Mouse (Mus musculus): ENCODE results near the gene Fbxl8. TPM values are rescaled to one million over a fixed set of nuclear protein-coding genes. Genes with fewer than 3 reads are reported as not detected.

Gene Fbxl8
- polyA plus RNA-seq, 2 experiments = 0.75 to 1.0 TPM

- DNase-seq (ENCODE audit: low read depth in 3 of 3, low spot score in 3 of 3) = peak in 1 of 3 experiments; percentile 55
- Histone ChIP-seq H3K27ac (peak overlapping the region; percentile 97), H3K9ac (replicated peaks) (peak overlapping the region; percentile 95), H3K4me3 (ENCODE audit: insufficient read depth in 1 of 2, low read depth in 2 of 2, low read length in 2 of 2) (peak overlapping the region; percentile 97 to 98), H3K4me2 (ENCODE audit: low read depth) (peak overlapping the region; percentile 99), H3K27me3 (ENCODE audit: control insufficient read depth, insufficient read depth, low read length) (no peaks in the 10 kb centered on the region), H3K4me1 (replicated peaks; ENCODE audit: control insufficient read depth in 2 of 2, insufficient read depth in 2 of 2, low read length in 1 of 2) (peaks cover 43 to 55% of the 10 kb centered on the region in 2 experiments), H3K36me3 (replicated peaks; ENCODE audit: control insufficient read depth, insufficient read depth, low read depth) (peaks cover 49% of the 10 kb centered on the region), H3K9me3 (ENCODE audit: control insufficient read depth, low read length) (no peaks in the 10 kb centered on the region)
- ATAC-seq (ENCODE audit: insufficient read depth) = peak; percentile 12; the same call in 1 of the 2 replicates
- 16% methylated on average over 18 of the region's 18 CpGs for WGBS (ENCODE audit: insufficient replicate concordance)
- TF ChIP-seq CTCF (IDR thresholded peaks at IDR 0.05; ENCODE audit: low read depth) (no peak), EP300 (IDR thresholded peaks at IDR 0.05; ENCODE audit: low read depth) (no peak)
Observed at GRCm38 (mm10) chr8:105298351-105299252, 34.2 kb downstream of the Fbxl8 start.

GRCm38 (mm10) chr8:105299962-105300361, 35.5 kb downstream of the Fbxl8 start:
- peak; percentile 88 to 90 (median 90) for DNase-seq (ENCODE audit: low read depth in 3 of 3, low spot score in 3 of 3)
- Histone ChIP-seq H3K27me3 (ENCODE audit: control insufficient read depth, insufficient read depth, low read length) (no peaks in the 10 kb centered on the region), H3K9ac (replicated peaks) (peak overlapping the region; percentile 95), H3K4me3 (ENCODE audit: insufficient read depth in 1 of 2, low read depth in 2 of 2, low read length in 2 of 2) (peak overlapping the region; percentile 94 to 97), H3K4me2 (ENCODE audit: low read depth) (peak overlapping the region; percentile 99), H3K27ac (peak overlapping the region; percentile 97), H3K9me3 (ENCODE audit: control insufficient read depth, low read length) (no peaks in the 10 kb centered on the region), H3K36me3 (replicated peaks; ENCODE audit: control insufficient read depth, insufficient read depth, low read depth) (peaks cover 63% of the 10 kb centered on the region), H3K4me1 (replicated peaks; ENCODE audit: control insufficient read depth in 2 of 2, insufficient read depth in 2 of 2, low read length in 1 of 2) (peaks cover 43 to 68% of the 10 kb centered on the region in 2 experiments)
- 18% methylated on average over 8 of the region's 8 CpGs for WGBS (ENCODE audit: insufficient replicate concordance)
- ATAC-seq (ENCODE audit: insufficient read depth) = peak; percentile 89
- TF ChIP-seq EP300 (IDR thresholded peaks at IDR 0.05; ENCODE audit: low read depth) (peak; percentile 91), CTCF (IDR thresholded peaks at IDR 0.05; ENCODE audit: low read depth) (no peak)

- WGBS (ENCODE audit: insufficient replicate concordance) = 60% methylated on average over 8 of the region's 8 CpGs
- ATAC-seq (ENCODE audit: insufficient read depth) = no peak
- no peaks in the 10 kb centered on the region for H3K9me3 ChIP-seq (ENCODE audit: control insufficient read depth, low read length)
- no peak overlapping the region; the same call in none of the 2 replicates for H3K27ac ChIP-seq
- H3K9ac ChIP-seq (replicated peaks) = no peak overlapping the region
- H3K36me3 ChIP-seq (replicated peaks; ENCODE audit: control insufficient read depth, insufficient read depth, low read depth) = peaks cover 82% of the 10 kb centered on the region
- no peak for DNase-seq (ENCODE audit: low read depth in 3 of 3, low spot score in 3 of 3)
- peaks cover 39 to 63% of the 10 kb centered on the region in 2 experiments for H3K4me1 ChIP-seq (replicated peaks; ENCODE audit: control insufficient read depth in 2 of 2, insufficient read depth in 2 of 2, low read length in 1 of 2)
- no peak for TF ChIP-seq CTCF (IDR thresholded peaks at IDR 0.05; ENCODE audit: low read depth)
- TF ChIP-seq EP300 (IDR thresholded peaks at IDR 0.05; ENCODE audit: low read depth) = no peak
- H3K4me3 ChIP-seq (ENCODE audit: insufficient read depth in 1 of 2, low read depth in 2 of 2, low read length in 2 of 2) = no peak overlapping the region
- H3K4me2 ChIP-seq (ENCODE audit: low read depth) = peak overlapping the region; percentile 99; the same call in 1 of the 2 replicates
- no peaks in the 10 kb centered on the region for H3K27me3 ChIP-seq (ENCODE audit: control insufficient read depth, insufficient read depth, low read length)
Observed at GRCm38 (mm10) chr8:105303396-105303795, 38.9 kb downstream of the Fbxl8 start.

GRCm38 (mm10) chr8:105303874-105304273, 39.4 kb downstream of the Fbxl8 start:
- Histone ChIP-seq H3K4me1 (replicated peaks; ENCODE audit: control insufficient read depth in 2 of 2, insufficient read depth in 2 of 2, low read length in 1 of 2) (peaks cover 35 to 61% of the 10 kb centered on the region in 2 experiments), H3K36me3 (replicated peaks; ENCODE audit: control insufficient read depth, insufficient read depth, low read depth) (peaks cover 81% of the 10 kb centered on the region), H3K4me3 (ENCODE audit: insufficient read depth in 1 of 2, low read depth in 2 of 2, low read length in 2 of 2) (no peak overlapping the region), H3K27me3 (ENCODE audit: control insufficient read depth, insufficient read depth, low read length) (no peaks in the 10 kb centered on the region), H3K27ac (no peak overlapping the region; the same call in none of the 2 replicates), H3K4me2 (ENCODE audit: low read depth) (peak overlapping the region; percentile 1; the same call in 1 of the 2 replicates), H3K9ac (replicated peaks) (no peak overlapping the region), H3K9me3 (ENCODE audit: control insufficient read depth, low read length) (no peaks in the 10 kb centered on the region)
- DNase-seq (ENCODE audit: low read depth in 3 of 3, low spot score in 3 of 3) (no peak), ATAC-seq (ENCODE audit: insufficient read depth) (no peak)
- no peak for TF ChIP-seq CTCF (IDR thresholded peaks at IDR 0.05; ENCODE audit: low read depth)
- no peak for TF ChIP-seq EP300 (IDR thresholded peaks at IDR 0.05; ENCODE audit: low read depth)
- 83% methylated on average over 9 of the region's 9 CpGs for WGBS (ENCODE audit: insufficient replicate concordance)
